8 mouse cellular contexts compared by ENCODE assay signal in the genomic region with DNA sequence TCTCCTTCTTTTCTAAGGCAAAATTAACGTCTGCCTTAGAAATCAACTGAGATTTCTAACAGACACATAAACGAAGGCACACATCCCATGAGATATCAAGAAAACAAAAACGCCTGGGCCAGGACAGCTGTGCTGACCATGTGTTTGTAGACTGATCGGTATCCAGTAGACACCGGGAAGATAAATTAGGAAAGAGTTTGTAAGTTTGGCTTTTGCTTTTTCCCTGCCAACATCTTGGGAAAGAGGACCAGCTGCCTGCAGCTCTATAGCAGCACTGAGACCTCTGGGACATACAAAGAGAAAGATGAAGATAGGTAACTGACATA. TPM values are rescaled to one million over a fixed set of nuclear protein-coding genes. Genes with fewer than 3 reads are reported as not detected.
DNase-seq lines count a peak whose midpoint lies in the region; ATAC-seq and TF ChIP-seq lines count a peak whose summit lies in the region.

No protein-coding gene starts in this region.

- DNase-seq in lung, embryonic 14.5 days: peak; percentile 65
- no peak for DNase-seq in lung, postnatal 4 days
- DNase-seq in adrenal gland, postnatal 36 days: no peak
- DNase-seq in urinary bladder, postnatal 4 days (ENCODE audit: low spot score in 2 of 2): no peak
- no peak for DNase-seq in kidney, adult 11 months

- H3K4me2 ChIP-seq in lung, embryonic 14.5 days: peak overlapping the region; percentile 87
- H3K4me2 ChIP-seq in intestine, embryonic 16.5 days (ENCODE audit: low read depth, low read length): peak overlapping the region; percentile 46
- H3K4me2 ChIP-seq in neural tube, embryonic 14.5 days (ENCODE audit: low read depth, low read length): peak overlapping the region; percentile 62; the same call in 1 of the 2 replicates

- TF ChIP-seq CTCF in lung, embryonic 14.5 days (IDR thresholded peaks at IDR 0.05; ENCODE audit: low read depth): no peak
- no peak for TF ChIP-seq CTCF in embryonic fibroblast, embryonic 13.5 days (IDR thresholded peaks at IDR 0.05; ENCODE audit: borderline replicate concordance, insufficient read depth, low read length)

- peak overlapping the region; percentile 38 for H3K9ac ChIP-seq in lung, embryonic 14.5 days
- H3K9ac ChIP-seq in intestine, embryonic 16.5 days (ENCODE audit: low read depth, low read length): peak overlapping the region; percentile 48; the same call in 1 of the 2 replicates
- H3K9ac ChIP-seq in neural tube, embryonic 14.5 days (replicated peaks; ENCODE audit: low read depth, low read length): no peak overlapping the region

- WGBS in lung, embryonic 14.5 days: 23% methylated on average over 5 of the region's 5 CpGs
- WGBS in intestine, embryonic 16.5 days: 25% methylated on average over 5 of the region's 5 CpGs
- WGBS in neural tube, embryonic 14.5 days: 53% methylated on average over 5 of the region's 5 CpGs

- peak; percentile 60 for ATAC-seq in lung, embryonic 14.5 days (ENCODE audit: insufficient read depth)
- ATAC-seq in intestine, embryonic 16.5 days: peak; percentile 24; the same call in 1 of the 2 replicates
- no peak; the same call in 1 of the 2 replicates for ATAC-seq in neural tube, embryonic 14.5 days (ENCODE audit: low read depth)

- peaks cover 27% of the 10 kb centered on the region for H3K36me3 ChIP-seq in lung, embryonic 14.5 days (ENCODE audit: insufficient read depth)
- H3K36me3 ChIP-seq in intestine, embryonic 16.5 days (ENCODE audit: control insufficient read depth, insufficient read depth, low read length): no peaks in the 10 kb centered on the region
- H3K36me3 ChIP-seq in neural tube, embryonic 14.5 days (ENCODE audit: control insufficient read depth, insufficient read depth, low read length): no peaks in the 10 kb centered on the region

- 0 out of 2 replicates have a peak, but pooled peaks cover 4% of the 10 kb centered on the region for H3K4me1 ChIP-seq in lung, embryonic 14.5 days (ENCODE audit: insufficient read depth)
- no peaks in the 10 kb centered on the region for H3K4me1 ChIP-seq in embryonic fibroblast, embryonic 13.5 days (ENCODE audit: control insufficient read depth, insufficient read depth, low read length)
- peaks cover 11% of the 10 kb centered on the region for H3K4me1 ChIP-seq in intestine, embryonic 16.5 days (ENCODE audit: control insufficient read depth, insufficient read depth, low read length)
- peaks cover 4% of the 10 kb centered on the region; the same call in 1 of the 2 replicates for H3K4me1 ChIP-seq in neural tube, embryonic 14.5 days (ENCODE audit: control insufficient read depth, insufficient read depth, low read length)

- H3K27ac ChIP-seq in lung, embryonic 14.5 days (ENCODE audit: low read depth): peak overlapping the region; percentile 61
- H3K27ac ChIP-seq in embryonic fibroblast, embryonic 13.5 days (ENCODE audit: insufficient read depth, low read length): no peak overlapping the region
- H3K27ac ChIP-seq in intestine, embryonic 16.5 days (ENCODE audit: low read length): no peak overlapping the region
- H3K27ac ChIP-seq in neural tube, embryonic 14.5 days (ENCODE audit: low read depth, low read length): no peak overlapping the region

- H3K27me3 ChIP-seq in lung, embryonic 14.5 days (ENCODE audit: insufficient read depth, low read length): no peaks in the 10 kb centered on the region
- no peaks in the 10 kb centered on the region for H3K27me3 ChIP-seq in intestine, embryonic 16.5 days (replicated peaks; ENCODE audit: control insufficient read depth, insufficient read depth, low read length)
- no peaks in the 10 kb centered on the region for H3K27me3 ChIP-seq in neural tube, embryonic 14.5 days (ENCODE audit: control insufficient read depth, insufficient read depth, low read length)

- no peak for TF ChIP-seq POLR2A in embryonic fibroblast, embryonic 13.5 days (IDR thresholded peaks at IDR 0.05; ENCODE audit: low read depth, low read length)

- H3K4me3 ChIP-seq in lung, embryonic 14.5 days (ENCODE audit: low read depth, low read length): peak overlapping the region; percentile 56
- H3K4me3 ChIP-seq in embryonic fibroblast, embryonic 13.5 days (ENCODE audit: insufficient read depth, low read length): peak overlapping the region; percentile 17; the same call in 1 of the 2 replicates
- peak overlapping the region; percentile 65 for H3K4me3 ChIP-seq in intestine, embryonic 16.5 days (ENCODE audit: low read length)
- H3K4me3 ChIP-seq in neural tube, embryonic 14.5 days (ENCODE audit: low read depth, low read length): peak overlapping the region; percentile 40

- H3K9me3 ChIP-seq in lung, embryonic 14.5 days (ENCODE audit: low read depth, low read length): no peaks in the 10 kb centered on the region
- H3K9me3 ChIP-seq in intestine, embryonic 16.5 days (ENCODE audit: control insufficient read depth, low read length): no peaks in the 10 kb centered on the region
- H3K9me3 ChIP-seq in neural tube, embryonic 14.5 days (ENCODE audit: control insufficient read depth, low read length): no peaks in the 10 kb centered on the region

RNA-seq across cellular contexts. Expression of gene Dlgap5, which starts 0.4 kb away (rescaled TPM):
- polyA plus RNA-seq in lung, embryonic 14.5 days (2014; fragmentation: Nextera tagmentation; extraction: Ambion mirVana): 56.0 and 58.6 TPM in 2 replicates
- 22.6 and 28.8 TPM in 2 replicates for polyA plus RNA-seq in embryonic fibroblast, embryonic 13.5 days (2011; ENCODE audit: insufficient read length, low read depth, missing spikeins)
- polyA plus RNA-seq in intestine, embryonic 16.5 days (2015; fragmentation: Nextera tagmentation; extraction: Ambion mirVana): 29.5 and 33.9 TPM in 2 replicates
- polyA plus RNA-seq in neural tube, embryonic 14.5 days (2014; fragmentation: Nextera tagmentation; extraction: Ambion mirVana): 4.0 and 5.4 TPM in 2 replicates
- total RNA-seq in adrenal gland, postnatal 36 days (2021): 1 to 10 TPM; 1.7 to 3.2 TPM

RNA-seq across cellular contexts. Expression of gene Fbxo34, which starts 31.6 kb away (rescaled TPM):
- 19.5 and 23.5 TPM in 2 replicates for polyA plus RNA-seq in lung, embryonic 14.5 days (2014; fragmentation: Nextera tagmentation; extraction: Ambion mirVana)
- 19.4 and 20.3 TPM in 2 replicates for polyA plus RNA-seq in embryonic fibroblast, embryonic 13.5 days (2011; ENCODE audit: insufficient read length, low read depth, missing spikeins)
- 20.4 and 23.5 TPM in 2 replicates for polyA plus RNA-seq in intestine, embryonic 16.5 days (2015; fragmentation: Nextera tagmentation; extraction: Ambion mirVana)
- polyA plus RNA-seq in neural tube, embryonic 14.5 days (2014; fragmentation: Nextera tagmentation; extraction: Ambion mirVana): 37.6 and 38.7 TPM in 2 replicates
- 10 to 100 TPM; 27.5 to 38.2 TPM for total RNA-seq in adrenal gland, postnatal 36 days (2021)

RNA-seq across cellular contexts. Expression of gene Lgals3, which starts 51.1 kb away (rescaled TPM):
- 8.1 and 13.6 TPM in 2 replicates for polyA plus RNA-seq in lung, embryonic 14.5 days (2014; fragmentation: Nextera tagmentation; extraction: Ambion mirVana)
- polyA plus RNA-seq in embryonic fibroblast, embryonic 13.5 days (2011; ENCODE audit: insufficient read length, low read depth, missing spikeins): 117 and 150 TPM in 2 replicates
- polyA plus RNA-seq in intestine, embryonic 16.5 days (2015; fragmentation: Nextera tagmentation; extraction: Ambion mirVana): 43.7 and 49.5 TPM in 2 replicates
- polyA plus RNA-seq in neural tube, embryonic 14.5 days (2014; fragmentation: Nextera tagmentation; extraction: Ambion mirVana): 2.1 and 2.2 TPM in 2 replicates
- 10 to 100 TPM in 1 of 2 experiments, 1 to 10 TPM in 1; 9.5 to 16.2 TPM for total RNA-seq in adrenal gland, postnatal 36 days (2021)
